Mouse (Mus musculus) ES-E14 (cell line): ENCODE results near the gene Cntnap5c.

Source experiments
- CHD2 ChIP-seq: IDR thresholded peaks from 2 replicates; pipeline ENCODE4 v1.6.1; 2014; ENCODE audit warnings: mild to moderate bottlenecking, low read depth, low read length, inconsistent platforms
- HCFC1 ChIP-seq: IDR thresholded peaks from 2 replicates; pipeline ENCODE4 v1.6.1; 2012; ENCODE audit warnings: low read length, inconsistent platforms, borderline replicate concordance; ENCODE audit not compliant: insufficient read depth

- TF ChIP-seq CHD2 (no peak), HCFC1 (no peak)
Observed at GRCm38 (mm10) chr17:58002845-58003244, 233.5 kb downstream of the Cntnap5c start.
